Mouse (Mus musculus): ENCODE measurements around the gene Ccnl1. TPM values are rescaled to one million over a fixed set of nuclear protein-coding genes. Genes with fewer than 3 reads are reported as not detected.
A peak's percentile ranks its signal among the peaks of the same experiment; 100 is the strongest.

Ccnl1 gene
- polyA plus RNA-seq, 1 experiment = 64.3 TPM

DNA sequence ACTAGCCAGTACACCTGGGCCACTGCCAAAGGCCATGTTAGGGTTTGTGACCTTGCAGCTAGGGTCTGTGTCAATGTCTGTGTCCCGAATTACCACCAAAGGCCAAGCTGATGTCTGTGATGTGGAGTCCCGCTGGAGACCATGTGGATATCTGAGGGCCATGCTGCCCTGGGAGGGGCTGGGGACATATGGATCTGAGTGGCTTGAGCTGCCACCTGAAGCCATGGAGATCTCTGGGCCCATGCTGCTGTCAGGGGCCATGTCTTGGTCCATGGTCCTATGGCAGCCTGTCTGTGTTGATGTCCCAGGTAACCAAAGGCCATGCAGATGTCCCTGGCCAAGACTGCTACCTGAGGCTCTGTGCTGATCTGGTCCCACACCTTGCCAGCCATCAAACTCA is 48.6 kb downstream of the Ccnl1 start:
- Histone ChIP-seq H3K27ac (ENCODE audit: insufficient read depth, low read depth, low read length) (no peak overlapping the region), H3K4me1 (ENCODE audit: control insufficient read depth, insufficient read depth, insufficient read length, low read length) (no peaks in the 10 kb centered on the region), H3K27me3 (ENCODE audit: control insufficient read depth, insufficient read depth, low read length) (no peaks in the 10 kb centered on the region), H3K4me3 (ENCODE audit: low read depth, low read length) (no peak overlapping the region), H3K36me3 (ENCODE audit: control insufficient read depth, insufficient read depth, low read length) (no peaks in the 10 kb centered on the region)
- TF ChIP-seq CTCF (IDR thresholded peaks at IDR 0.05; ENCODE audit: extremely low read depth, insufficient read length, insufficient replicate concordance, low read depth, low read length) (no peak), POLR2A (IDR thresholded peaks at IDR 0.05; ENCODE audit: low read depth, low read length) (no peak)
- WGBS = 81% methylated on average over 2 of the region's 2 CpGs

DNA sequence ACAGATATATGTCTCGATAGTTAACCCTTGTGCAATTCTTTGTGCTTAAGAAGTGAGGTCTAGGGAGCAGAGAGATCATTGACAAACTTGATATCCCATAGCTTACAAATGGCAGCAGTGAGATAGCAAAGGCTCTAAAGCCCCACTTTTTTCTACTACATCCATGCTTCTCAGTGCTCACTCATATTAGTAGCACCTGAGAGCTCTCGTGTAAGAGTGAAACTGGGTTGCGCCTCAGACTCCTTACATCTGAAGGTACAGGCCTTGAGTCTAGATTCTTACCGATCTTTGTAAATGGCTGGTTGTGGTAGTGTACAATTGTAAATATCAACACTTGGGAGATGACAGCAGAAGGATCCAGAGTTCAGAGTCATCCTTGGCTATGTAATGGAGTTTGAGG is 50.5 kb downstream of the Ccnl1 start:
- H3K27me3 ChIP-seq (ENCODE audit: control insufficient read depth, insufficient read depth, low read length) = no peaks in the 10 kb centered on the region
- no peak overlapping the region for H3K4me3 ChIP-seq (ENCODE audit: low read depth, low read length)
- no peaks in the 10 kb centered on the region for H3K36me3 ChIP-seq (ENCODE audit: control insufficient read depth, insufficient read depth, low read length)
- 95% methylated on average over 4 of the region's 4 CpGs for WGBS
- no peaks in the 10 kb centered on the region for H3K4me1 ChIP-seq (ENCODE audit: control insufficient read depth, insufficient read depth, insufficient read length, low read length)
- H3K27ac ChIP-seq (ENCODE audit: insufficient read depth, low read depth, low read length) = no peak overlapping the region
- TF ChIP-seq CTCF (IDR thresholded peaks at IDR 0.05; ENCODE audit: extremely low read depth, insufficient read length, insufficient replicate concordance, low read depth, low read length) (no peak), POLR2A (IDR thresholded peaks at IDR 0.05; ENCODE audit: low read depth, low read length) (no peak)

DNA sequence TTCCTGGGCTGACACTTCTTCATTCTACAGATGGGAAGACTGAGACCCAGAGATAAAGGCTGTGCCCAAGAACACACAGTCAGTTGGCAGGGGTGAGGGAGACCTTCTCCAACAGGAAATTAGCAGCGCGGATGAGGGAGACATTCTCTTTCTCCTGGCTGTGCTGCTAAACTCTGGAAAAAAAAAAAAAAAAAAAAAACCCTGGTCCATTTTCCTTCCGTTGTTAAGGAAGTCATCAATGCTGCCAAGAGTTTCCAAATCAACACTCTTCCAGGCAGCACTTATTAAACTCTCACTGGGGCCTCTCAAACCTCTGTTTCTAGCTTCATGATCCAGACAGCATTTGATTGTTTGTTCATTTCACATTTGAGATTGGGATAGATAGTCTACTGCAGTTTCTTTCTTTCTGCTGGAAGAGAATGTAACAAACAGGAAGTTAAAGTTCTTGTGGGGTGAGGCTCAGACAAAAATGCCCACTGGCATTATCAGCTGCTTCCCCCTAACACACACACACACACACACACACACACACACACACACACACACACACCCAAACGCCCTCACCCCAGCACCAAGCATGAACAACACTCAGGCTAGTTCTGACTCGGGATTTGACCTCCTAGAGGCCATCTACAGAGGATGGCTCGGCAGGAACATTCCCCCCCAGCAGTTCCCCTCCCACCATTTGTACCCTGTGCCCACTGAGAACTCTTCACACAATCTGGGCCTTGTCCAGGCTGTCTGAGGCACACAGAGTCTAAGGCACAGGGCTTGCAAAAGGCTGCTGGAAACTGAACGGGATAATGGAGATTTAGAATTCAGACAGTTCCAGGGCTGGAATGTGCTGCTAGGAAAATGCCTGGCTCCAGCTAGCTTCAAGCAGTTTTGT is 52.5 kb downstream of the Ccnl1 start:
- Histone ChIP-seq H3K27me3 (ENCODE audit: control insufficient read depth, insufficient read depth, low read length) (no peaks in the 10 kb centered on the region), H3K36me3 (ENCODE audit: control insufficient read depth, insufficient read depth, low read length) (no peaks in the 10 kb centered on the region), H3K27ac (ENCODE audit: insufficient read depth, low read depth, low read length) (peak overlapping the region; percentile 1; the same call in 1 of the 2 replicates), H3K4me3 (ENCODE audit: low read depth, low read length) (no peak overlapping the region), H3K4me1 (ENCODE audit: control insufficient read depth, insufficient read depth, insufficient read length, low read length) (no peaks in the 10 kb centered on the region)
- 43% methylated on average over 7 of the region's 7 CpGs for WGBS
- no peak for TF ChIP-seq CTCF (IDR thresholded peaks at IDR 0.05; ENCODE audit: extremely low read depth, insufficient read length, insufficient replicate concordance, low read depth, low read length)
- TF ChIP-seq POLR2A (IDR thresholded peaks at IDR 0.05; ENCODE audit: low read depth, low read length) = no peak

DNA sequence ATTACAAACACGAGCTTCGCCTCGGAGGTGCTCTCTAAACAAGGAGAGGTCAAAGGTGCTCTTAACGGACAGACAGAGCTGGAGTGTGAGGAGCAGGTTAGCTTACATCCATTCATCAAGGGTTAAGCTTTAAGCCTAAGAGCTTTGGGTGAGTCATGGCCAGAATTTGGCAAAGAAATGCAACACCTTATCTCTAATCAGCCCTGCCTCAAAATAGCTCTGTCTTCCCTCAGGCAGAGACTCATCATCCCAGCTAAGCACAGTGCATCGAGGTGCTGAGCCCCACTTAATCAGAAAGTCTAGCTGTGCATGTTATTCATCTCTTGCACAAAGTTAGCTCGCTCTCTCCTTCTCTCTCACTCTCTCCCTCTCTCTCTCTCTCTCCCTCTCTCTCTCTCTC is 53.3 kb downstream of the Ccnl1 start:
- TF ChIP-seq POLR2A (IDR thresholded peaks at IDR 0.05; ENCODE audit: low read depth, low read length) = no peak
- no peak for TF ChIP-seq CTCF (IDR thresholded peaks at IDR 0.05; ENCODE audit: extremely low read depth, insufficient read length, insufficient replicate concordance, low read depth, low read length)
- H3K27ac ChIP-seq (ENCODE audit: insufficient read depth, low read depth, low read length) = no peak overlapping the region
- no peaks in the 10 kb centered on the region for H3K4me1 ChIP-seq (ENCODE audit: control insufficient read depth, insufficient read depth, insufficient read length, low read length)
- WGBS = 21% methylated on average over 6 of the region's 6 CpGs
- no peaks in the 10 kb centered on the region for H3K36me3 ChIP-seq (ENCODE audit: control insufficient read depth, insufficient read depth, low read length)
- H3K4me3 ChIP-seq (ENCODE audit: low read depth, low read length) = no peak overlapping the region
- H3K27me3 ChIP-seq (ENCODE audit: control insufficient read depth, insufficient read depth, low read length) = no peaks in the 10 kb centered on the region

DNA sequence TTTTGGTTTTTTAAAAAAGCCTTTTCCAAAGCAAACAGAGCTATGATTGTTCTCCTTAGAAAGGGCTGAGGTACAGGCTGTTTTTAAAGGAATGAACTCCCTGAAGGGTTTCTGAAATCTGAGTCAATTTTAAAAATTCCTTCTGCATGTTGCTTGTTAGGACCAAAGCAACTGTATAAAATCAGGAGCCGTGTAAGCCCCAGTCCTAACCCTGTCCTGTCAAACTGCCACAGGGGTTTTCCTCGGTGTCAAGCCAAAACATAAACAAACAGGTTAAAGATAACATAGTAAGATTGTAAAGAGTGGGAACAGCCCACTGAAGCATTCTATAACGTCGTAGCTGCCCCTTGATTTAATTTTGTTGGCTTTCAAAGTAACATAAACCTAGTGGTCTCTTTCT is 53.9 kb downstream of the Ccnl1 start:
- no peaks in the 10 kb centered on the region for H3K4me1 ChIP-seq (ENCODE audit: control insufficient read depth, insufficient read depth, insufficient read length, low read length)
- H3K4me3 ChIP-seq (ENCODE audit: low read depth, low read length) = no peak overlapping the region
- H3K27ac ChIP-seq (ENCODE audit: insufficient read depth, low read depth, low read length) = no peak overlapping the region
- 28% methylated on average over 4 of the region's 4 CpGs for WGBS
- no peaks in the 10 kb centered on the region for H3K27me3 ChIP-seq (ENCODE audit: control insufficient read depth, insufficient read depth, low read length)
- TF ChIP-seq CTCF (IDR thresholded peaks at IDR 0.05; ENCODE audit: extremely low read depth, insufficient read length, insufficient replicate concordance, low read depth, low read length) (no peak), POLR2A (IDR thresholded peaks at IDR 0.05; ENCODE audit: low read depth, low read length) (no peak)
- H3K36me3 ChIP-seq (ENCODE audit: control insufficient read depth, insufficient read depth, low read length) = no peaks in the 10 kb centered on the region

DNA sequence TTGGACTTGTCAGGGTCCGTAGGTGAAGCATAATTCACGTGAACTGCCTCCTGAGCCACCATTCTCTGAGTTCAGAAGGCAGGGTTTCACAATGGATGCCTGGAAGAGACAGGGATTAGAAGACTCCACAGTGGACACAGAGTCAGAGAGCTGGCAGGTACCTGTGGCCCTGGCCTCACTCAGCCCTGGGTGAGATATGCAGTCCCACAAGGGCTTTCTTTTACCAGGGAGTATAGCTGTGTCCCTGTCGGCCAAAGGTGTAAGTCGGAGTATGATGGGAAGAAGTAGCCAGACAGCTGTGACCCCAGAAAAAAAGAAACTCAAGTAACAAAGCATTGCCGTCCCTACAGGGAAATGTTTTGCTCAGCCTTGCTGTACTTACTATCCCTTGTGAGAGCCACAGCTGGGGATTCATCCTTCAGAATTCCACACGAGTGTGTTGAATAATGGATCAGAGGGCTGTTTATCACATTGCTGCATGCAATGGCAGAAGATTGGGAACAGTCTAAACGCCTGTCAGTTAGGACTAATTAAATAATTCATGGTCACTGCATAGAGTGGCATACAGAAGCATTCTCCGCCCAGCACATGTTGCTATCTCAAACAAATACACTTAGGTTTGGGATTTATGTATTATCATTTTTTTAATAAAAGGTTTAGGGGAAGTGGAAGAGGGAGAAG is 59.3 kb downstream of the Ccnl1 start:
- no peak overlapping the region for H3K4me3 ChIP-seq (ENCODE audit: low read depth, low read length)

More for the DNA sequence above, 59.3 kb downstream of the Ccnl1 start:
- TF ChIP-seq CTCF (IDR thresholded peaks at IDR 0.05; ENCODE audit: extremely low read depth, insufficient read length, insufficient replicate concordance, low read depth, low read length) (no peak), POLR2A (IDR thresholded peaks at IDR 0.05; ENCODE audit: low read depth, low read length) (no peak)
- Histone ChIP-seq H3K36me3 (ENCODE audit: control insufficient read depth, insufficient read depth, low read length) (no peaks in the 10 kb centered on the region), H3K27me3 (ENCODE audit: control insufficient read depth, insufficient read depth, low read length) (no peaks in the 10 kb centered on the region), H3K27ac (ENCODE audit: insufficient read depth, low read depth, low read length) (no peak overlapping the region), H3K4me1 (ENCODE audit: control insufficient read depth, insufficient read depth, insufficient read length, low read length) (no peaks in the 10 kb centered on the region)
- 59% methylated on average over 8 of the region's 8 CpGs for WGBS

Measured in small intestine, adult 2 months (tissue).